Mouse (Mus musculus) limb, embryonic 15.5 days (tissue): ENCODE measurements around the gene Zfp672. TPM values are rescaled to one million over a fixed set of nuclear protein-coding genes. Genes with fewer than 3 reads are reported as not detected.

Source experiments
- ATAC-seq: fragments of 200-750 bp; cut with Nextera tagmentation; 2 replicates; pipeline ENCODE4 v1.8.0; 2017; ENCODE audit warnings: low read depth, moderate TSS enrichment; ENCODE audit not compliant: insufficient number of reproducible peaks, low FRiP score, low TSS enrichment
- H3K27ac ChIP-seq: fragments of 300-500 bp; sonication (generic); 2 replicates; pipeline ENCODE4 v1.5.1; 2015; ENCODE audit warnings: moderate library complexity, mild to moderate bottlenecking, inconsistent platforms
- H3K27me3 ChIP-seq: fragments of 300-500 bp; sonication (generic); 2 replicates; pipeline ENCODE4 v1.6.1; 2015; ENCODE audit warnings: inconsistent platforms
- H3K36me3 ChIP-seq: fragments of 300-500 bp; sonication (generic); 2 replicates; pipeline ENCODE4 v1.6.1; 2015; ENCODE audit warnings: inconsistent platforms
- H3K4me1 ChIP-seq: fragments of 300-500 bp; sonication (generic); 2 replicates; pipeline ENCODE4 v1.6.1; 2015; ENCODE audit warnings: inconsistent platforms
- H3K4me2 ChIP-seq: fragments of 300-500 bp; sonication (generic); 2 replicates; pipeline ENCODE4 v1.6.1; 2015; ENCODE audit warnings: mild to moderate bottlenecking, inconsistent platforms
- H3K4me3 ChIP-seq: fragments of 300-500 bp; sonication (generic); 2 replicates; pipeline ENCODE4 v1.5.1; 2015; ENCODE audit warnings: mild to moderate bottlenecking, inconsistent platforms
- H3K9ac ChIP-seq: fragments of 300-500 bp; sonication (generic); 2 replicates; pipeline ENCODE4 v1.6.1; 2015; ENCODE audit warnings: inconsistent platforms
- H3K9me3 ChIP-seq: fragments of 300-500 bp; sonication (generic); 2 replicates; pipeline ENCODE4 v1.6.1; 2016; ENCODE audit warnings: inconsistent platforms
- WGBS: fragments of 180-500 bp; shearing (Covaris S2); methylation state at CpG from one replicate; pipeline ENCODE4 v1.1.7; 2015; 5-methylcytosine and 5-hydroxymethylcytosine counted together
- polyA plus RNA-seq: library from polyadenylated mRNA; unstranded; fragments of >200 nt; fragmentation: Nextera tagmentation; extraction: Ambion mirVana; gene quantifications from 2 replicates; pipeline ENCODE4 v1.2.1, GENCODE M21; 2015

Zfp672 gene
- polyA plus RNA-seq, 1 experiment from 2014 or later = 42.3 TPM

DNA sequence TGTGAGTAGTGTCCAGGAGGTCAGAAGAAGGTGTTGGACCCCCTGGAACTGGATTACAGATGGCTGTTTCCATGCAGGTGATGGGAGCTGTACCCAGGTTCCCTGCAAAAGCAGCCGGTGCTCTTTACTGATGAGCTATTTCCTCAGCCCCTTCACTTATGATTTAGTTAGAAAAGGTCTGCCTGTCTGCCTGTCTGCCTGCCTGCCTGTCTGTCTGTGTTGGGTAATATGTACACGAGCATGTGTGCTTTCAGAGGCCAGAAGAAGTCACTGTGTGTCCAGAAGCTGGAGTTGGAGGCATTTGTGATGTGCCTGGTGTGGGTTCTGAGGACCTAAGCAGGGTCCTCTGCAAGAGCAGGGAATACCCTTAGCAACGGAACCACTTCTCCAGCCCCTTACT lies 23.6 kb upstream of the Zfp672 start:
- H3K4me2 ChIP-seq = no peak overlapping the region
- no peaks in the 10 kb centered on the region for H3K9me3 ChIP-seq
- no peaks in the 10 kb centered on the region for H3K27me3 ChIP-seq
- no peak for ATAC-seq
- 69% methylated on average over 3 of the region's 3 CpGs for WGBS
- no peak overlapping the region for H3K9ac ChIP-seq
- H3K4me3 ChIP-seq = no peak overlapping the region
- H3K36me3 ChIP-seq = no peaks in the 10 kb centered on the region
- no peaks in the 10 kb centered on the region for H3K4me1 ChIP-seq
- H3K27ac ChIP-seq = no peak overlapping the region

GRCm38 (mm10) chr11:58352681-58353548 lies 22.8 kb upstream of the Zfp672 start:
- H3K4me2 ChIP-seq = no peak overlapping the region
- H3K36me3 ChIP-seq = no peaks in the 10 kb centered on the region
- 59% methylated on average over 7 of the region's 7 CpGs for WGBS
- H3K4me1 ChIP-seq = no peaks in the 10 kb centered on the region
- no peak overlapping the region for H3K4me3 ChIP-seq
- no peak overlapping the region for H3K9ac ChIP-seq
- no peak overlapping the region for H3K27ac ChIP-seq
- no peak for ATAC-seq
- no peaks in the 10 kb centered on the region for H3K9me3 ChIP-seq
- no peaks in the 10 kb centered on the region for H3K27me3 ChIP-seq

DNA sequence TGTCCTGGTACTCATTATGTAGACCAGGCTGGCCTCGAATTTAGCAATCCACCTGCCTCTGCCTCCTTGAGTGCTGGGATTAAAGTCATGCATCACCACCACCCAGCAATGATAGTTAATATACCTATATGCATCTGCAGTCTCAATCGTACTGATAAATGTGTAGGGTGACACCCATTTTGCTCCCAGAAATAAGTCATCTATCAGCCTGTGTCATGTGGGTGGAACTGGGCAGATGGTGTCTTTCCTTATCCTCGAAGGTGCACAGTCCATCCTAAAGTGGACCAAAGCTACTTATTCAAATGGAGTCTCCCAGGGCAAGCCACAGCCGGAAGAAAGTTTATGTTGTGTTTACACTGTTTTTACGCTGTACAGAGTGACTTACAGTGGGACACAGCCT lies 21.0 kb upstream of the Zfp672 start:
- H3K9ac ChIP-seq = no peak overlapping the region
- ATAC-seq = no peak
- no peak overlapping the region for H3K4me2 ChIP-seq
- peaks cover 14% of the 10 kb centered on the region for H3K36me3 ChIP-seq
- 82% methylated on average over 5 of the region's 5 CpGs for WGBS
- no peak overlapping the region for H3K27ac ChIP-seq
- H3K9me3 ChIP-seq = no peaks in the 10 kb centered on the region
- H3K27me3 ChIP-seq = no peaks in the 10 kb centered on the region
- no peak overlapping the region for H3K4me3 ChIP-seq
- no peaks in the 10 kb centered on the region for H3K4me1 ChIP-seq

DNA sequence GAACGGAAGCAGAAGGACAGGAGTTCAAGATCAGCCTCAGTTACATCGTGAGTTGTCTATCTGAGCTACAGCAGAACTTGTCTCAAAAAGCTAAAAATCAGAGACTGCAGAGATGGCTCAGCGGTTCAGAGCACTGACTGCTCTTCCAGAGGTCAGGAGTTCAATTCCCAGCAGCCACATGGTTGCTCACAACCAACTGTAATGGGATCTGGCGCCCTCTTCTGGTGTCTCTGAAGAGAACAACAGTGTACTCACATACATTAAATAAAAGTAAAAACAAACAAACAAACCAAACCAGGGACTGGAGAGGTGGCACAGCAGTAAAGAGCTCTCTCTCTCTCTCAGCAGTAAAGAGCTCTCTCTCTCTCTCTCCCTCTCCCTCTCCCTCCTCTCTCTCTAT lies 20.5 kb upstream of the Zfp672 start:
- H3K27ac ChIP-seq = no peak overlapping the region
- H3K4me1 ChIP-seq = no peaks in the 10 kb centered on the region
- WGBS = 70% methylated on average over 4 of the region's 4 CpGs
- H3K4me2 ChIP-seq = no peak overlapping the region
- peaks cover 19% of the 10 kb centered on the region for H3K36me3 ChIP-seq
- H3K9ac ChIP-seq = no peak overlapping the region
- H3K9me3 ChIP-seq = no peaks in the 10 kb centered on the region
- no peak overlapping the region for H3K4me3 ChIP-seq
- no peak for ATAC-seq
- no peaks in the 10 kb centered on the region for H3K27me3 ChIP-seq

GRCm38 (mm10) chr11:58346745-58347144 lies 16.6 kb upstream of the Zfp672 start:
- WGBS = 78% methylated on average over 4 of the region's 4 CpGs
- Histone ChIP-seq H3K4me1 (no peaks in the 10 kb centered on the region), H3K9ac (no peak overlapping the region), H3K9me3 (no peaks in the 10 kb centered on the region), H3K36me3 (peaks cover 42% of the 10 kb centered on the region), H3K27ac (no peak overlapping the region), H3K4me3 (no peak overlapping the region), H3K4me2 (no peak overlapping the region), H3K27me3 (no peaks in the 10 kb centered on the region)
- ATAC-seq = no peak

DNA sequence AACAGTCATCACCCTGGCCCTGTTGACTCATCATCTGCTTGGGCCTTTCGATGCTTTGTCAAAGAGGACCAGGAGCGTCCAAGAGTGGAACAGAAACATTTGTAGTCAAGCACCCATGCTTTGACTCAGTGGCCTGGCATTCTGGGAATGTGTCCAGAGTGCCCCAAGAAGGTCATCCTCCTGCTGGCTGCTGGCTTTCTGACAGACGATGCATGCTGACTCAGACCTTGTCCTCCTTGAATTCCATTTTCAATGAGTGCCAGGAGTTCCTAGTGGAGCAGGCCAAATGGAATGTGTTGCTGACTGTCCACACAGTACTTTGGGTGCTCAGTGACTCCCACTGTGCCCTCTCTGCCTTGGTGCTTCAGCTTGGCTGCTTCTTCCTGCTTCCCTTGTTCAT lies 4.6 kb upstream of the Zfp672 start:
- H3K36me3 ChIP-seq = peaks cover 52% of the 10 kb centered on the region
- 85% methylated on average over 3 of the region's 3 CpGs for WGBS
- H3K27ac ChIP-seq = no peak overlapping the region
- H3K9ac ChIP-seq = no peak overlapping the region
- H3K4me3 ChIP-seq = no peak overlapping the region
- ATAC-seq = no peak
- H3K27me3 ChIP-seq = no peaks in the 10 kb centered on the region
- no peak overlapping the region for H3K4me2 ChIP-seq
- H3K4me1 ChIP-seq = peaks cover 17% of the 10 kb centered on the region
- H3K9me3 ChIP-seq = no peaks in the 10 kb centered on the region

- Histone ChIP-seq H3K4me3 (peak overlapping the region; percentile 84), H3K27ac (no peak overlapping the region), H3K4me1 (peaks cover 25% of the 10 kb centered on the region), H3K27me3 (no peaks in the 10 kb centered on the region), H3K9me3 (no peaks in the 10 kb centered on the region), H3K9ac (peak overlapping the region; percentile 66), H3K4me2 (peak overlapping the region; percentile 87), H3K36me3 (peaks cover 41% of the 10 kb centered on the region)
- WGBS = 87% methylated on average over 6 of the region's 6 CpGs
- ATAC-seq = no peak
These were observed 1.4 kb upstream of the Zfp672 start for GRCm38 (mm10) chr11:58331546-58331945.

DNA sequence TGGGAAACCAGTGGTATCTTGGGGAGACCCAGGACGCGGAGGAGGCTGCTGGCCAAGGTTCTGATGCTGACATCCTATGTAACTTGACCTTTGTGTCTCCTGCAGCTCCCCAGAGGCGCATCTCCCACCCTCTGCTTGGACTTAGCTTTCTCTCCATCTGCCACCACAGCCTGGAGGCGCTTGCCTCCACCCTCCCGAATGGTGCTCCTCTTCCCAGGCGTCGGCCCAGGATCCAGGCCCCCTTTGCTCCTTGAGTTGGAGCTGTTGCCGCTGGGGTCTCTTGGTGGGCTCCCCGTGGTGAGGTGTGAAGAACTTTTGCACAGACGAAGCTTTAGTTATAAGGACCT lies 983 bp upstream of the Zfp672 start:
- Histone ChIP-seq H3K9ac (peak overlapping the region; percentile 66), H3K27ac (peak overlapping the region; percentile 88), H3K27me3 (no peaks in the 10 kb centered on the region), H3K4me1 (peaks cover 25% of the 10 kb centered on the region), H3K36me3 (peaks cover 38% of the 10 kb centered on the region), H3K4me2 (peak overlapping the region; percentile 87), H3K9me3 (no peaks in the 10 kb centered on the region), H3K4me3 (peak overlapping the region; percentile 84)
- 13% methylated on average over 10 of the region's 10 CpGs for WGBS
- ATAC-seq = 0 out of 2 replicates have a peak, but pooled peaks have one; percentile 8

DNA sequence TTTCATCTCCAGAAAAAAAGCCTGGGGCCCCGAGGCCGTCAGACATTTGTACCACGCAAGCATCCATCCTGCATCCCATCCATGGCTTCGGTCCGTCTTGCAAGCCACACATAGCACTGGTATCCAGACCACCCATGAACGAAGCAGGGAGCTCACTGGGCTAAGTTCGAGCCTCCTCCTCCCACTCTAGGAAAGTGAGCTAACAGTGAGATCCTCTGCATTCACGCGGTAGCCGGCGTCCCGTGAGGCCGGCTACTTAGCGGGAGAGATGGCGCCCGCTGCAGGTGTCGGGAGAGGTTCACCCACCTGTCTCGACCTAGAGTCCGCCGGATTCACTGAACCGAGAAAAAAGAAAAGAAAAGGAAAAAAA lies 248 bp downstream of the Zfp672 start:
- peak overlapping the region; percentile 88 for H3K27ac ChIP-seq
- ATAC-seq = no peak
- H3K4me1 ChIP-seq = peaks cover 25% of the 10 kb centered on the region

DNA sequence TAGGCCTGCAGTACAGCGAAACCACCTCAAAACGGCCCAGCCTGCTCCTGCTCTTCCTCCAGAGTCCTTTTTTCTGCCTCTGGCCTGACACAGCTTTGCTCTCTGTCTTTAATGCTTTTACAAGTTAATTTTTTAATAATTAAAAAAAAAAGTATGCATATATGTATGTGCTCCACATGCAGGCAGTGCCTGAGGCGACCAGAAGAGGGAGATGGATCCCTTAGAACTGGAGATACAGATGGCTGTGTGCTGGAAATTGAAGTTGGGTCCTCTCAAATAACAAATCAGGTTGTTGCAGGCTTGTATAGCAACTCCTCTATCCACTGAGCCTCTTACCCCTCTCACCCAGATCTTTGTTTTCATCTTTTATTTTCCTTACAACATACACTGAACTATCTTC lies 3.4 kb downstream of the Zfp672 start:
- H3K4me2 ChIP-seq = no peak overlapping the region
- H3K9ac ChIP-seq = no peak overlapping the region
- peaks cover 31% of the 10 kb centered on the region for H3K4me1 ChIP-seq
- no peak overlapping the region for H3K27ac ChIP-seq
- no peak for ATAC-seq
- H3K4me3 ChIP-seq = no peak overlapping the region
- H3K36me3 ChIP-seq = peaks cover 15% of the 10 kb centered on the region
- 96% methylated on average over 3 of the region's 3 CpGs for WGBS
- H3K27me3 ChIP-seq = no peaks in the 10 kb centered on the region
- no peaks in the 10 kb centered on the region for H3K9me3 ChIP-seq

More for the DNA sequence above, 248 bp downstream of the Zfp672 start:
- Histone ChIP-seq H3K4me3 (peak overlapping the region; percentile 84), H3K36me3 (peaks cover 33% of the 10 kb centered on the region), H3K4me2 (peak overlapping the region; percentile 82), H3K9me3 (no peaks in the 10 kb centered on the region), H3K27me3 (no peaks in the 10 kb centered on the region), H3K9ac (peak overlapping the region; percentile 85)
- WGBS = under 1% methylated on average over 21 of the region's 21 CpGs

DNA sequence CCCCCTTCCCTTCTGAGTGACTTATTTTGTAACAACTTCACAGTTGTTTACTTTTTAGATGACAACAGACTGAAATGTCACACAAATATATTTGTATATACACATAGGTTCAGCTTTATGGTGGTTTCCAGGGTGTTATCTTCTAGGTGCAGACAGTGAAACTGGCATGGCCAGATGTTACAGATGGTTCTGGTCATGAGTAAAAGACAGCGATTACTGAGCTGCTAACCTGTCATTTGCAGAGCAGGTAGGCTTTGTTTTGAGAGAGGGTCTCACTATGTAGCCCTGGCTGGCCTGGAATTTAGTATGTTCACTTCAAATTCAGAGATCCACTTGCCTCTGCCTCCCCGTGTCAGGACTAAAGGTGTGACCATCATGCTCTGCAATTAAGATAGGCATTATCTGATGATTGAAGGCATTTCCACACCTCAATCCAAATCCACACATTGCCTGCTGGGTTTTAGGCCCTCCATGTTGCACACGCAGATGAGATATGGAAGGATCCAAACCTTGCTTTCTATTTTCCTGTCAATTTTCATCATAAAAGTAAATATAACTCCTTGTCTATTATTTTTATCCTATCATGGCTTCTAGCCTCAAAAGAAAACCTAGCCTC lies 5.4 kb downstream of the Zfp672 start:
- Histone ChIP-seq H3K9ac (no peak overlapping the region), H3K9me3 (no peaks in the 10 kb centered on the region)
- ATAC-seq = no peak

GRCm38 (mm10) chr11:58323570-58324340 lies 6.4 kb downstream of the Zfp672 start:
- Histone ChIP-seq H3K4me1 (peaks cover 17% of the 10 kb centered on the region), H3K9ac (peak overlapping the region; percentile 88), H3K27ac (peak overlapping the region; percentile 98), H3K4me2 (peak overlapping the region; percentile 83), H3K36me3 (peaks cover 22% of the 10 kb centered on the region), H3K4me3 (peak overlapping the region; percentile 88), H3K9me3 (no peaks in the 10 kb centered on the region), H3K27me3 (no peaks in the 10 kb centered on the region)
- ATAC-seq = no peak; the same call in 1 of the 2 replicates
- WGBS = 8% methylated on average over 24 of the region's 24 CpGs

More for the DNA sequence above, 5.4 kb downstream of the Zfp672 start:
- Histone ChIP-seq H3K27me3 (no peaks in the 10 kb centered on the region), H3K27ac (no peak overlapping the region), H3K4me2 (no peak overlapping the region), H3K4me3 (no peak overlapping the region), H3K36me3 (peaks cover 15% of the 10 kb centered on the region), H3K4me1 (peaks cover 25% of the 10 kb centered on the region)
- whole genome bisulfite sequencing = 84% methylated on average over 3 of the region's 3 CpGs
